Mouse (Mus musculus) fat pad, adult 2 months (tissue): ENCODE measurements at regions not wholly inside any gene's neighbourhood (a gene's known extent, or its start where the extent isn't known, plus 50 kb on each side); places are given as distances from the start of the nearest gene placed in this dataset.
A peak's percentile ranks its signal among the peaks of the same experiment; 100 is the strongest.

ENCODE experiments used
- DNase-seq: peaks from one replicate; pipeline ENCODE4 v3.0.0-alpha.2; 2011; ENCODE audit warnings: low read depth, low spot score; ENCODE audit errors: extremely low read depth

GRCm38 (mm10) chr19:60148313-60148965 is 78.1 kb downstream of the Fam204a start:
- no peak for DNase-seq

- no peak for DNase-seq
Observed at GRCm38 (mm10) chr19:60146451-60147190, 79.9 kb downstream of the Fam204a start.

GRCm38 (mm10) chr19:60145242-60145641 is 81.3 kb downstream of the Fam204a start:
- no peak for DNase-seq

- peak; percentile 3 for DNase-seq
Observed at GRCm38 (mm10) chr19:60144336-60144989, 82.0 kb downstream of the Fam204a start.

GRCm38 (mm10) chr19:60138881-60139280 is 87.6 kb downstream of the Fam204a start:
- DNase-seq = no peak

GRCm38 (mm10) chr19:60136491-60136890 is 90.0 kb downstream of the Fam204a start:
- no peak for DNase-seq

- no peak for DNase-seq
Observed at GRCm38 (mm10) chr19:60134447-60135328, 91.8 kb downstream of the Fam204a start.

- DNase-seq = no peak
Observed at GRCm38 (mm10) chr19:60129635-60130034, 96.9 kb downstream of the Fam204a start.

- DNase-seq = no peak
Observed at GRCm38 (mm10) chr19:60124638-60125037, 101.9 kb downstream of the Fam204a start.

- DNase-seq = no peak
Observed at GRCm38 (mm10) chr19:60120917-60121316, 105.6 kb downstream of the Fam204a start.

GRCm38 (mm10) chr19:60119051-60119450 is 107.5 kb downstream of the Fam204a start:
- no peak for DNase-seq

GRCm38 (mm10) chr19:60113666-60114388 is 112.7 kb downstream of the Fam204a start:
- DNase-seq = no peak

- no peak for DNase-seq
Observed at GRCm38 (mm10) chr19:60110278-60110677, 116.2 kb downstream of the Fam204a start.

- DNase-seq = no peak
Observed at GRCm38 (mm10) chr19:60109488-60109887, 117.0 kb downstream of the Fam204a start.

- no peak for DNase-seq
Observed at GRCm38 (mm10) chr19:60097915-60098314, 128.6 kb downstream of the Fam204a start.

GRCm38 (mm10) chr19:60074986-60075385 is 131.5 kb upstream of the Rab11fip2 start:
- DNase-seq = no peak

- no peak for DNase-seq
Observed at GRCm38 (mm10) chr19:60073328-60073727, 129.9 kb upstream of the Rab11fip2 start.

GRCm38 (mm10) chr19:60066183-60066582 is 122.7 kb upstream of the Rab11fip2 start:
- no peak for DNase-seq

- no peak for DNase-seq
Observed at GRCm38 (mm10) chr19:60055121-60055874, 111.8 kb upstream of the Rab11fip2 start.

- DNase-seq = no peak
Observed at GRCm38 (mm10) chr19:60051151-60051550, 107.7 kb upstream of the Rab11fip2 start.
